Mouse (Mus musculus): ENCODE results near the gene Zfp652.

DNA sequence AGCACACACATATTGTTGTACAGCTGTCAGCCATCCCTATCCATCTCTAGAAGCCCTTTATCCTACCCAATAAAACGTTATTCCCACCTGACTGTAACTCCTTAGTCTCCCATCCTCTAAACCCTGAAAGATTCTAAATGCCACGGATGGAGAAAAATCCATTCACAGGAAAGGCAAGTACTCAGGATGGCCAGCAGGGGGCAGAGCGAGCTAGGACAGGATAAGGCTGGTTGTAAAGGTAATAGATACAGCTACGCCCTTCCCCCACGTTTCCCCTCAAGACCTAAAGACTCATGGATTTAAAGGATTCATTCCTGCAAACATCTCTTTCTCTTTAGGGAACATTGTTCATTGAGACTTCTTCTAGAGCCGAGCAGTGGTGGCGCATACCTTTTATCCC lies 163.8 kb downstream of the Zfp652 start:
- TF ChIP-seq BHLHE40 (IDR thresholded peaks at IDR 0.05; ENCODE audit: low read depth, low read length) (0 out of 2 replicates have a peak, but pooled peaks have one; percentile 7), USF1 (IDR thresholded peaks at IDR 0.05; ENCODE audit: low read depth, low read length) (no peak), CTCF (conservative IDR thresholded peaks at IDR 0.05 in 1 of 2, IDR thresholded peaks at IDR 0.05 in 1 of 2; ENCODE audit: low read depth in 2 of 2, low read length in 2 of 2) (peak; percentile 96 to 98), CHD1 (IDR thresholded peaks at IDR 0.05; ENCODE audit: low read depth, low read length) (no peak), ZMIZ1 (IDR thresholded peaks at IDR 0.05; ENCODE audit: low read depth, low read length) (no peak), MAZ (IDR thresholded peaks at IDR 0.05; ENCODE audit: low read depth, low read length) (no peak), MEF2A (IDR thresholded peaks at IDR 0.05; ENCODE audit: borderline replicate concordance, low read depth, low read length) (peak; percentile 24; the same call in 1 of the 2 replicates), UBTF (IDR thresholded peaks at IDR 0.05; ENCODE audit: low read depth, low read length) (no peak), ELF1 (IDR thresholded peaks at IDR 0.05; ENCODE audit: low read depth, low read length) (no peak), POLR2A (IDR thresholded peaks at IDR 0.05; ENCODE audit: low read depth, low read length) (no peak), RAD21 (IDR thresholded peaks at IDR 0.05; ENCODE audit: low read depth, low read length) (peak; percentile 88), SIN3A (IDR thresholded peaks at IDR 0.05; ENCODE audit: low read length) (no peak)

Data from CH12.LX (cell line).